Mouse (Mus musculus) splenic B cell, adult 2 months (primary cell): ENCODE measurements around the gene Hmgn3.
"Not testable (repeated sequence)": the region's sequence is repeated elsewhere in the genome, so short reads cannot be mapped to it uniquely, and the experiment has no call there.

ENCODE experiments used
- DNase-seq: peaks from one replicate; pipeline ENCODE4 v3.0.0-alpha.2; 2011; ENCODE audit warnings: low read depth, low spot score
- H3K27me3 ChIP-seq: 2 replicates; pipeline ENCODE4 v1.6.1; 2012; ENCODE audit warnings: mild to moderate bottlenecking, low read length, moderate library complexity, mixed read lengths; ENCODE audit not compliant: control insufficient read depth, poor library complexity, insufficient read depth, severe bottlenecking
- H3K36me3 ChIP-seq: 2 replicates; pipeline ENCODE4 v1.6.1; 2012; ENCODE audit warnings: mild to moderate bottlenecking, low read length, moderate library complexity, mixed read lengths; ENCODE audit not compliant: control insufficient read depth, poor library complexity, insufficient read depth, severe bottlenecking

The Hmgn3 gene

DNA sequence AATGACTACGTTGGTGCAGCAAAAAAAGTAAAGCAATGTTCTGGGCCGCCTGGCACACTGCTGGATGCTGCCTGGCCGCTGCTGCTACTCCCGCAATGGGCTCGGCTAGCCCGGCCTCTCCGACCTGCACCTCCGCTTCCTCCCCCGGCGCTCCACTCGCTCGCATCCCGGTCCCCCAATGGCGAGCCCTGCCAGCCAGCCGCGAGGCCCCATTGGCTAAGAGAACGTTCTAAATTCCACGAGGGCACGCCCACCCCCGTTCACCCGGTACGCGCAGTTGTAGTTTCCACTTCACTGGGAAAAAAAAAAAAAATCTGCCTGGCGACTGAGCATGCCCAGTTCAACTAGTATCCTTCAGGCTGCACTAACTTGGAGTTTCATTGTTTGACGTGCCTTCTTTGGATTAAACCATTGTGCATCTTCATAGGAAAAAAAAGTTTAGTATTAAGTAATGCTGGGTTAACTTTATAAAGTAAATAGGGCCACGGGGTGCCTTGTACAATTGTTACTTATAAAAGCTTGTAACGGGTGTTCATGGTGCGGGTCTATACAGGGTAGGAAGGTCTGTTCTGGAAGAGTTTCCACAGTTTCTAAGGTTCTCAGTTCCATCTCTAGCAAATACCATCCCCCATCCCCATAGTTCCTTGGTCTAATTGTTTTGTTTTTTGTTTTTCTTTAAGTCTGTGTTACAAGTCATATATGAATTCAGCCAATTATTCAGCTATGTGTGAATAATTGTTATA, at the start of gene Hmgn3:
Hmgn3 (minus strand) TSS at position 240 of the 743 bp plus-strand sequence.
- Histone ChIP-seq H3K27me3 (no peaks in the 10 kb centered on the region), H3K36me3 (no peaks in the 10 kb centered on the region)
- DNase-seq, result peak; percentile 75

DNA sequence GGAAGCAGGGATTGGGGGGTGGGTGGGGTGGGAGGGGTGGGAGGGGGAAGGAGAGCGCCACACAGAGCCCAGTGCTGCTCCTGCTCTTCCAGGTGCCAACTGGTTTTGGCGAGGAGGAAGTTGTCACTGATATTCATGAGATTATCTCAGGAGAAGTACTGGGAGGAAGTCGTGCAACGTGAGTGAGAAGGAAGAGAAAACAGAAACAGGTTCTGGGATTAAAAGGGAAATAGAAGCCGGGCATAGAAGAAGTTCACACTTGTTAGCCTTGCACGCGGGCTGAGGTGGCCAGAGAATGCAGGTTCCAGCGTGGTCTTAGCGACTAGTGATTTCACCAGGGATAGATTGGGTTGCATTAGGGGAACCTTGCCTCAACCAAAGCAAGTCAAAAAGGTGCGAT, 49.3 kb upstream of the Hmgn3 start:
- no peak for DNase-seq
- no peaks in the 10 kb centered on the region for H3K27me3 ChIP-seq
- no peaks in the 10 kb centered on the region for H3K36me3 ChIP-seq

DNA sequence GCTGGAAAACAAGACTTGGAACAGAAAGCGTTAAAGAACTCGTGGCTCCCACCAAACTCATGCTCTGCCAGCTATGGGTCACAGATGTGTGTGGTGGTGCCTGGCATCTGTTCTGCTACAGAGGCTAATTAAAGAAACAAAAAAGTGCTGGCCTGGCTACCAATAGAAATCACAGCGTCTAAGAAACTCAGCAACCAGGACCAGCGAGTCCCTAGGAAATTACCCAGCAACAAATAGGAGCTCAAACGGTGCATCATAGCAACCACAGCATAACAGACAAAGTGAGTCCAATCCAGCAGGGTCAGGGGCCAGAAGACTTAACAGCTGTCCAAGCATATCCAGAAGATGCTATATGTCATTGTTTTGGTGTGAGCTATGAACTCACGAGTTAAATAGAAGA, 48.5 kb upstream of the Hmgn3 start:
- H3K27me3 ChIP-seq, result no peaks in the 10 kb centered on the region
- DNase-seq, result no peak
- no peaks in the 10 kb centered on the region for H3K36me3 ChIP-seq

DNA sequence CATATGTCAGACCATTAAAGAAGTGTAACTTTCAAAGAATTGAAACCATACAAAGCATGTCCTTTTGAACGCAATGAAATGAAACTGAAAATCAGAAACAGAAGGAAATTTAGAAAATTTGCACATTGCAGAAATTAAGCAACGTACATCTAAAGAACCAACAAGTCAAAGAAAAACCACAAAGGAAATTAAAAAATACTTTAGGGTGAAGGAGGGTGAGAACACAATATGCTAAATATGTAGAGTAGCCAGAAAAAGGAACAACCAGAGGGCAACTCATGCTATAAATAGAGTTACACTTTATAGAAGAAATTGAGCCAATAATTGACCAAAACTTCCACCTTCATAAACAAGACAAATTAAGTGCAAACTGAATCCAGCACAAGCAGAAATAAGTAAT, 41.3 kb upstream of the Hmgn3 start:
- peak; percentile 13 for DNase-seq
- Histone ChIP-seq H3K36me3 (no peaks in the 10 kb centered on the region), H3K27me3 (no peaks in the 10 kb centered on the region)

DNA sequence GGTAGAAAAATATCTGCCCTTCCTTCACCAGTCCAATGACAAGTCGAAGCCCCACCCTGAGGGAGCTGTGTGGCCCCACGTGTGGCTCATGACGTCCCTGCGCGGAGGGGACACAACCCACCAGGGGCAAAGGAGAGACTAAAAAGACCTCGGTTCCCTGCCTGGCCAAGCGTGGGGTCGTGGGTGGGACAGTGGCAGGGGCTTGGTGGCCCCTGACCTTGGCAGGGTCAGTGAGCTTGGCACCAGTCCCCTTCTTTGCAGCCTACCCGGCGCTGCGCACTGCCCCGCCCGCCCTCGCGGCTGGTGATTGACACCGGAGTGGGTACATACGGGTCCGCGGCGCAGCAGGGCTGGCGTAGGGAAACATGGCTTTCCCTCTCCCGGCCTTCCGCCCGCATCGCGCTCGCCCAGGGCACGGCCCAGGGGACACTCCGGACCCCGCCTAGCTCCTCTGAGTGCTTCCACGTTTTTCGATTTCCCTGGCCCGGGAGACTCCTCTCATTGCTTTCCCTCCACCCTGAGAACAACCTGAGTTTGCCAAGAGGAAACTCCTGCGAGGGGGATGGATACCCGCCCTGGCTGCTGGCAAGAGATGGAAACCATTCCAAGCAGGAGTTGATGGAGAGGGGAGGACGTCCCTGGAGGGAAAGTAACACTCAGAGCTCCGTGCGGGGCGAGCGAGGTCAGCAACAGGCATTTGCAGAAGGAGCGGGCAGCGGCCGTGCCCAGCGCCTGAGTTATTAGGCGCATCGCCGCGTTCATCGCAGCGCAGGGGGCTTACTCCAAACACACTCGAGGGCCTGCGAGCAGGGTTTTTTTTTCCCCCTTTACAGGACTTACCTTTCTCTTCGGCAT, 667 bp downstream of the Hmgn3 start:
- no peaks in the 10 kb centered on the region for H3K36me3 ChIP-seq
- DNase-seq, result peak; percentile 35
- H3K27me3 ChIP-seq, result no peaks in the 10 kb centered on the region

DNA sequence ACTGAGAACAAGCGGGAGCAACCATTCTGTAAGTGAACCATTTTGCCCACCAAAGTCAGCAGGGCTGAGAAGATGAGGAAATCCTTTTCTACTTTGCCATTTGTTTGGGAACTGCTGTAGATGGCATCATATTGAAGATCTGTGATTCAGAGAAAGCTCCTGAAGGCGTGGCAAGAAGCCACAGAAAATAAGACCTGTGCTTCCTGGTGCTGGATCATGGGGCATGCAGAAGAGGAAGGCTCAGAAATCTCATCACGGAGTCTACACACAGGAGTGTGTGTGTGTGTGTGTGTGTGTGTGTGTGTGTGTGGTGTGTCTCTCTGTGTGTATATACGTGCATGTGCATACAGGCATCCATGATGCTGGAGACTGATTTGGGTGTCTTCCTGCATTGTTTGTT, 16.7 kb downstream of the Hmgn3 start:
- DNase-seq, result no peak
- Histone ChIP-seq H3K27me3 (no peaks in the 10 kb centered on the region), H3K36me3 (no peaks in the 10 kb centered on the region)

DNA sequence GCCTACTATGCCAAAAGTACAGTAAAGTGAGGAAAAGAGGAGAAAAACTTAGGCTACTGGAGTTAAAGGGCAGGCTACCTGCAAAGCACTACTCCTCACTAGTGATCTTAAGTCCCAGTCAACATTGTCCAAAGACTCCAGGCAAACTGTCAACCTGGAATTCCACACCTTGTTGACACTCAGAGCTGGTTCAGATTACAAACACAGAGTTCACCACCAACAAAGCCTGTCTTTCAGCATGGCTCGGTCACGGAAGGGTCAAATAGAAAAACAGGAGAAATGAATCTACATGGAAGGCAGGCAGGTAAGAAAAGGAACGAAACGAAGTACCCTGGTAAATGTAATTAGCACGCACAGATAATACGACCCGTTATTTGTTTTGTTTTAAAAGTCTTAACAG, 18.6 kb downstream of the Hmgn3 start:
- Histone ChIP-seq H3K36me3 (no peaks in the 10 kb centered on the region), H3K27me3 (no peaks in the 10 kb centered on the region)
- DNase-seq, result no peak

DNA sequence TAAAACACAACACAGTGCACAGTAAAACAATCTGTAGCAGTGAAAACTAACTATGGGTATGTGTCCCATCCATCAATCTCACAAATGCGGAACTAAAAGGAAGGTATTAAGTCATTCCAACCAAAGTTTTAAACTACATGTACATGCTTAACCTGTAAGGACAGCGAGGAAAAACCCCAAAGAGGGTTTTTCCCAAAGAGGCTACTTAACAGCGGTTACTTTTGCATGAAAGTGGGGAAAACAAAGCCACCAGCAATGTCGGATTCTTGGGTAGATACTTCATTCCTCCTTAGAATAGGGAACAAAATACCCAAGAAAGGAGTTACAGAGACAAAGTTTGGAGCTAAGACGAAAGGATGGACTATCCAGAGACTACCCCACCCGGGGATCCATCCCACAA, 20.0 kb downstream of the Hmgn3 start:
- not testable (repeated sequence) for H3K36me3 ChIP-seq, H3K27me3 ChIP-seq, DNase-seq

DNA sequence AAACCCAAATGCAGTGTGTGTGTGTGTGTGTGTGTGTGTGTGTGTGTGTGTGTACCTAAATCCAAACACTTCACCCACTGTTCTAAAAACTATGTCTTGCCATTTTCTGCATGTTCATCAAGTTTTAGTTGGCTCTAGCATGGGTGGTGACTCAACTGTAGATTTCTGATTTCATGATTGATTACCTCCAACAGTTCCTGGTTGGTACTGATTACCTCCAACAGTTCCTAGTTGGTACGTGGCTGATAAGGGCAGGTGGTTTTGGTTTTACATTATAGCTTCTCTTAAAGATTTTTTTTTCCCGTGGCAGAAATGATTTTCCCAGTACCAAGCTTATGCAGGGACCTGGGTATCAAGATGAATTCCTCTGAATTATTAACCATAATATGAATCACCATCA, 27.3 kb downstream of the Hmgn3 start:
- H3K27me3 ChIP-seq, result no peaks in the 10 kb centered on the region
- H3K36me3 ChIP-seq, result no peaks in the 10 kb centered on the region
- no peak for DNase-seq

DNA sequence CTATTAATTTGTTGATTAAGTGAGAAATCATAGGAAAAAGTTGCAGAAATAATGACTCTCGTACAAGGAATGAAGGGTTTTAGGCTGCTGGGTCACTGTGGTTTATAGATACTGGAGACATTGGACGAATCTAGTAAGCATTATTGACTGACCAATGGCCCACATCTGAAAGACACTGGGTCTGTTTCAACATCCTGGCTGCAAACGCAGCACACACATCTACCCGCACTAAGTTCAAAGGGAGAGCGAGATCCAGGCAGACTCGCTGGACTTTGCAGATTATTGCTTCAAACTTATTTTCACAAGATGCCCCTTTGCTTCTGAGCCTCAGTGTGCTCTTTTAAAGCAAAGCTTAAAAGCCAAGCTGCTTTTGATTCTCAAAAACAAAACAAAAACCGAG, 29.0 kb downstream of the Hmgn3 start:
- Histone ChIP-seq H3K36me3 (no peaks in the 10 kb centered on the region), H3K27me3 (no peaks in the 10 kb centered on the region)
- no peak for DNase-seq

DNA sequence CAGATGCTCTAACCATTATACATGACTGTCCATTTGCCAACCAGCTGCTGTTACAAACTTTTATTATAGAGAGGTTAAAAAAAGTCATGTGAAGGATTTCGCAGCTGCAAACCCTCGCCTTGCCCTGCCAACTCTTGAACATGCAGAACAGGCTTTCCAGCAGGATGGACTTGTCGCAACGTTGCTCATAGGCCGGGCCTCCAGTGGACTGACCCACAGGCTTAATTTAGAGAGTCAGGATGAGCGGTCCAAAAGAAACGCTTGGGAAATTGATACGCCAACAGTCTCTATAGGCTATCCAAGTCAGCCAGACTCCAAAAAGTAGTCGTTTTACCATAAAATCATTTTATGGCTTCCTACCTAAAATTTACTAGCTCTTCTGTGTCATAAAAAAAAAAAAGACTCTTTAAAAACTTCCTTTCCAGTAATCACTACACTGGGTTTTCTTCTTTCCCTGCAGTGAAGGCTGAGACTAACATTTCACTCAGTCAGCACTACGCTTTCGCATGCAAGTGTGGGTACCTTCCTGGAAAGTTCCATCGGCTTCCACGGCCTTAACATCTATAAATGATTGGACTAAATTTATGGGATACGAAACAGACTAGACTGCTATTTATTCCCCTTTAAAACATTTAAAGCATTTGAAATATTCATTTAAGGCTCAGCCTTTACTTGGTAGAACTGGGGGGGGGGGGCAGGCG, 29.6 kb downstream of the Hmgn3 start:
- H3K27me3 ChIP-seq, result no peaks in the 10 kb centered on the region
- DNase-seq, result no peak

DNA sequence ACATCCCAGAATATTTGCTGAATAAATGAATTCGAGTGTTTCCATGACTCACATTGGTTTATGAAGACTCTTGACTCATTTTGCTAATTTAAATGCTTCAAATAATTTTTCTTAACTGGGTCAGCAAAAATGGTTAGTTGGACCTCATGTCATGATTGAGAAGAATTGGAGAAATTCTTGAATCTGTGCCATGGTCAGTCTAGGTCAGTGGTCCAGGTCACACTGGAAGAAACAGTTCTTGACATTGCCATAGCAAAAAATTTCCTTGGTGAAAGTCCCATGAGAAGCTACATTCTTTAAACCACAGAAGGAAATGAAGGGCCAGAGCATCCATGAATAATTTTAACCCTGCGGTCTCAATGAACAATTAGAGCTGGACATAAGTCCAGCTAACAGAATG, 30.8 kb downstream of the Hmgn3 start:
- DNase-seq, result no peak
- Histone ChIP-seq H3K27me3 (no peaks in the 10 kb centered on the region), H3K36me3 (no peaks in the 10 kb centered on the region)

More for the DNA sequence above, 29.6 kb downstream of the Hmgn3 start:
- no peaks in the 10 kb centered on the region for H3K36me3 ChIP-seq

DNA sequence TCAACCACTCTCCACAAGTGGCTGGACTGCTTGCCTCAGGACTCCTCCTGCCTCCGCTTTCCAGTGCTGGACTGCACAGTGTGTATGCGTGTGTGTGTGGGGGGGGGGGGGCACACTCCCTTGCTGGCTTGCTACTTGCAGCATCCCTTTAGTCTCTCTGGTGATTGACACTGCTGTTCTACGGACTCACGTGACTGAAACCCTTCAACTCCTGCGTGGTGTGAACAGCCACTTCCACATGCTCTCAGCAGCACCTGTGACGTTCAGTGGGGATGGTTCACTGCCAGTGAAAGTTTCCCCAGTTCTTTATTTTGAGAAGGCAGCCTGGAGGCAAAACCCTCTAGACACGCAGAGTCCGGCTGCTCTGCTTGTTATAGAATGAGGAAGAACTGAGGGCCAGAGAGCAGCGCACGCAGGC, 32.7 kb downstream of the Hmgn3 start:
- H3K27me3 ChIP-seq, result no peaks in the 10 kb centered on the region
- DNase-seq, result peak; percentile 87
- H3K36me3 ChIP-seq, result no peaks in the 10 kb centered on the region

DNA sequence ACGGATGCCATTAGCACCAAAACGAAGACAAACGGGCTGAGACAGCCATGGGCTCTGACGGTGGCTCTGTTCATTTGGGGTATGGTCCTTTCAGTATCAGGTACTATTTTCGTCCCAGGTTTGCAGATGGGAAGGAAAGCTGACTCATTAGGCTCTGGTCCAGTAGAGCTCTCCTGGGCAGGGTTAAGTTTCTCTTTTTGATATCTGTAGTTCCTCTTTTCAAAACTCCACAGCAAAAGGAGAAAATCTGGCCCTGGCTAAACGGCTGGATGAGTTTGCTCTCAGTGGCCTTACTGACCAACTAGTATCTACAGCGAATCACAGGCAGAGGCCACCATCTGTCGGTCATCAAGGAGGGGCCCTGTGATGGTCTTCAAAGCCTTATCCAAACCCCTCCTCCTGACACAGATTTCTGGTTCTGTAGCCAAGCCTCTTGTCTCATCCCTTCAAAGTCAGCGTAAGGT, 34.1 kb downstream of the Hmgn3 start:
- Histone ChIP-seq H3K36me3 (no peaks in the 10 kb centered on the region), H3K27me3 (no peaks in the 10 kb centered on the region)
- DNase-seq, result peak; percentile 73

DNA sequence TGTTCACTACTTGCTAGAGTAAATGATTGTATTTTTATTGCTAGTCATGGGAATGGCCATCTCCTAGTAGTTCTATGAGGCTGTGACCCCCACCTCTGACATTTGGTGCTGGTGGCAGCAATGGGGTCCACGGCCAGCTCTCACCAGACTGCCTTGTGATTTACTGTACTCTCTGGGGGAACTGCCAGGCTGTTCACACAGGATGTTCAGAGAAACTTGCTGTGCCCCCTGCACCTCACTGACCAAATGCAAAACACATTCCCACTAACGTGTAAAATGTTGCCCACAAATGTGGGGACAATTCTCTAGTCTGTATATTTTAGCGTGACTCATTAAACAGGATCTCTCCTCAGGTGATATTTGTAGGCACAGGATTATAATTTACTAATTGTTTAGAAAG, 34.7 kb downstream of the Hmgn3 start:
- Histone ChIP-seq H3K27me3 (no peaks in the 10 kb centered on the region), H3K36me3 (no peaks in the 10 kb centered on the region)
- DNase-seq, result peak; percentile 45
